Mouse (Mus musculus): ENCODE results near the gene Acss1. TPM values are rescaled to one million over a fixed set of nuclear protein-coding genes. Genes with fewer than 3 reads are reported as not detected.

Gene Acss1
- total and polyA plus RNA-seq, 3 experiments: 256 to 332 (median 301) TPM

GRCm38 (mm10) chr2:150648300-150648895 lies 19.9 kb downstream of the Acss1 start:
- intact Hi-C loops (cut with DNase I): no loop called here
- 28% methylated on average over 13 of the region's 13 CpGs for WGBS
- no peak for TF ChIP-seq CTCF (IDR thresholded peaks at IDR 0.05)
- 0 out of 2 replicates have a peak, but pooled peaks have one; percentile 12 for TF ChIP-seq EP300 (IDR thresholded peaks at IDR 0.05; ENCODE audit: insufficient read depth, low read depth, low read length)

GRCm38 (mm10) chr2:150647681-150648299 lies 20.5 kb downstream of the Acss1 start:
- DNase-seq: no peak
- no peaks in the 10 kb centered on the region for H3K79me2 ChIP-seq (replicated peaks; ENCODE audit: control insufficient read depth, insufficient read depth, low read length)
- TF ChIP-seq EP300 (IDR thresholded peaks at IDR 0.05; ENCODE audit: insufficient read depth, low read depth, low read length) (no peak), CTCF (IDR thresholded peaks at IDR 0.05) (no peak)

More at GRCm38 (mm10) chr2:150648300-150648895, 19.9 kb downstream of the Acss1 start:
- Histone ChIP-seq H3K27ac (peak overlapping the region; percentile 57), H3K79me2 (replicated peaks; ENCODE audit: control insufficient read depth, insufficient read depth, low read length) (no peaks in the 10 kb centered on the region), H3K4me3 (no peak overlapping the region), H3K36me3 (ENCODE audit: control insufficient read depth, insufficient read depth, low read length) (peaks cover 11% of the 10 kb centered on the region), H3K9ac (ENCODE audit: low read depth, low read length) (peak overlapping the region; percentile 16; the same call in 1 of the 2 replicates), H3K27me3 (ENCODE audit: control insufficient read depth, insufficient read depth, low read length) (no peaks in the 10 kb centered on the region), H3K4me1 (ENCODE audit: control insufficient read depth, insufficient read depth, low read length) (peaks cover 16% of the 10 kb centered on the region)
- peak; percentile 43 to 52 for DNase-seq

GRCm38 (mm10) chr2:150646411-150647121 lies 21.7 kb downstream of the Acss1 start:
- no peak for TF ChIP-seq CTCF (IDR thresholded peaks at IDR 0.05)
- TF ChIP-seq EP300 (IDR thresholded peaks at IDR 0.05; ENCODE audit: insufficient read depth, low read depth, low read length): no peak
- no peak for TF ChIP-seq POLR2A (IDR thresholded peaks at IDR 0.05; ENCODE audit: insufficient read depth, low read depth, low read length)
- Histone ChIP-seq H3K4me3 (no peak overlapping the region), H3K27me3 (ENCODE audit: control insufficient read depth, insufficient read depth, low read length) (no peaks in the 10 kb centered on the region), H3K9ac (ENCODE audit: low read depth, low read length) (no peak overlapping the region), H3K27ac (no peak overlapping the region), H3K79me2 (replicated peaks; ENCODE audit: control insufficient read depth, insufficient read depth, low read length) (no peaks in the 10 kb centered on the region), H3K36me3 (ENCODE audit: control insufficient read depth, insufficient read depth, low read length) (peaks cover 10% of the 10 kb centered on the region), H3K4me1 (ENCODE audit: control insufficient read depth, insufficient read depth, low read length) (peaks cover 18% of the 10 kb centered on the region)
- 85% methylated on average over 8 of the region's 8 CpGs for WGBS
- DNase-seq: no peak
- intact Hi-C loops (cut with DNase I): no loop called here

More at GRCm38 (mm10) chr2:150647681-150648299, 20.5 kb downstream of the Acss1 start:
- Histone ChIP-seq H3K27ac (peak overlapping the region; percentile 57), H3K27me3 (ENCODE audit: control insufficient read depth, insufficient read depth, low read length) (no peaks in the 10 kb centered on the region), H3K9ac (ENCODE audit: low read depth, low read length) (no peak overlapping the region), H3K4me3 (no peak overlapping the region), H3K36me3 (ENCODE audit: control insufficient read depth, insufficient read depth, low read length) (peaks cover 11% of the 10 kb centered on the region), H3K4me1 (ENCODE audit: control insufficient read depth, insufficient read depth, low read length) (peaks cover 18% of the 10 kb centered on the region)
- intact Hi-C loops (cut with DNase I): no loop called here
- 67% methylated on average over 14 of the region's 14 CpGs for WGBS

GRCm38 (mm10) chr2:150645225-150645624 lies 23.1 kb downstream of the Acss1 start:
- H3K79me2 ChIP-seq (replicated peaks; ENCODE audit: control insufficient read depth, insufficient read depth, low read length): 0 out of 2 replicates have a peak, but pooled peaks cover 1% of the 10 kb centered on the region
- no peak overlapping the region for H3K27ac ChIP-seq
- peaks cover 8% of the 10 kb centered on the region for H3K36me3 ChIP-seq (ENCODE audit: control insufficient read depth, insufficient read depth, low read length)
- intact Hi-C loops (cut with DNase I): no loop called here
- H3K27me3 ChIP-seq (ENCODE audit: control insufficient read depth, insufficient read depth, low read length): no peaks in the 10 kb centered on the region
- no peak overlapping the region for H3K4me3 ChIP-seq
- H3K9ac ChIP-seq (ENCODE audit: low read depth, low read length): no peak overlapping the region
- no peak for DNase-seq
- WGBS: 85% methylated on average over 4 of the region's 4 CpGs
- TF ChIP-seq CTCF (IDR thresholded peaks at IDR 0.05): no peak
- no peak for TF ChIP-seq POLR2A (IDR thresholded peaks at IDR 0.05; ENCODE audit: insufficient read depth, low read depth, low read length)
- TF ChIP-seq EP300 (IDR thresholded peaks at IDR 0.05; ENCODE audit: insufficient read depth, low read depth, low read length): no peak
- peaks cover 14% of the 10 kb centered on the region for H3K4me1 ChIP-seq (ENCODE audit: control insufficient read depth, insufficient read depth, low read length)

- no peak overlapping the region for H3K4me3 ChIP-seq
- no peak overlapping the region for H3K27ac ChIP-seq
- peaks cover 7% of the 10 kb centered on the region for H3K4me1 ChIP-seq (ENCODE audit: control insufficient read depth, insufficient read depth, low read length)
- intact Hi-C loops (cut with DNase I): no loop called here
- H3K79me2 ChIP-seq (replicated peaks; ENCODE audit: control insufficient read depth, insufficient read depth, low read length): 0 out of 2 replicates have a peak, but pooled peaks cover 1% of the 10 kb centered on the region
- no peak for TF ChIP-seq CTCF (IDR thresholded peaks at IDR 0.05)
- TF ChIP-seq POLR2A (IDR thresholded peaks at IDR 0.05; ENCODE audit: insufficient read depth, low read depth, low read length): no peak
- no peak for TF ChIP-seq EP300 (IDR thresholded peaks at IDR 0.05; ENCODE audit: insufficient read depth, low read depth, low read length)
- DNase-seq: no peak
- peaks cover 6% of the 10 kb centered on the region for H3K36me3 ChIP-seq (ENCODE audit: control insufficient read depth, insufficient read depth, low read length)
- 70% methylated on average over 8 of the region's 8 CpGs for WGBS
- no peaks in the 10 kb centered on the region for H3K27me3 ChIP-seq (ENCODE audit: control insufficient read depth, insufficient read depth, low read length)
- H3K9ac ChIP-seq (ENCODE audit: low read depth, low read length): no peak overlapping the region
Observed at GRCm38 (mm10) chr2:150643726-150644415, 24.4 kb downstream of the Acss1 start.
